Mouse (Mus musculus) brain, adult 2 months (tissue): ENCODE measurements around the gene Scaf1.

Experiments
- DNase-seq: peaks from one replicate; pipeline ENCODE4 v3.0.0; 2011; ENCODE audit warnings: low read depth, low spot score

Gene Scaf1

DNA sequence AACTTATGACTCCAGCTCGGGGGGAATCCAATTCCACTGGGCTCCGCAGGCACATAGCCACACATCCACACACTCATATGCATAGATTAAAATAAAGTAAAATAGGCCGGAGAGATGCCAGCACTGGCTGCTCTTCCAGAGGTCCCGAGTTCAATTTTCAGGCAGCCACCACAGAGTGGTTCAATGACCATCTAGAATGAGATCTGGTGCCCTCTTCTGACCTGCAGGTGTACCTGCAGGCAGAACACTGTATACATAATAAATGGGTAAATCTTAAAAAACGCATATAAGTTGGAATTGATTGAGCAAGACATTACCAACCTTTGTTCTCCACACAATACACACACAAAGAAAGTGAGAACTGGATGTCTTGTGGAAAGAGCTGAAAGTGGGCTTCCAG lies 60.5 kb downstream of the Scaf1 start:
- DNase-seq = peak; percentile 61

DNA sequence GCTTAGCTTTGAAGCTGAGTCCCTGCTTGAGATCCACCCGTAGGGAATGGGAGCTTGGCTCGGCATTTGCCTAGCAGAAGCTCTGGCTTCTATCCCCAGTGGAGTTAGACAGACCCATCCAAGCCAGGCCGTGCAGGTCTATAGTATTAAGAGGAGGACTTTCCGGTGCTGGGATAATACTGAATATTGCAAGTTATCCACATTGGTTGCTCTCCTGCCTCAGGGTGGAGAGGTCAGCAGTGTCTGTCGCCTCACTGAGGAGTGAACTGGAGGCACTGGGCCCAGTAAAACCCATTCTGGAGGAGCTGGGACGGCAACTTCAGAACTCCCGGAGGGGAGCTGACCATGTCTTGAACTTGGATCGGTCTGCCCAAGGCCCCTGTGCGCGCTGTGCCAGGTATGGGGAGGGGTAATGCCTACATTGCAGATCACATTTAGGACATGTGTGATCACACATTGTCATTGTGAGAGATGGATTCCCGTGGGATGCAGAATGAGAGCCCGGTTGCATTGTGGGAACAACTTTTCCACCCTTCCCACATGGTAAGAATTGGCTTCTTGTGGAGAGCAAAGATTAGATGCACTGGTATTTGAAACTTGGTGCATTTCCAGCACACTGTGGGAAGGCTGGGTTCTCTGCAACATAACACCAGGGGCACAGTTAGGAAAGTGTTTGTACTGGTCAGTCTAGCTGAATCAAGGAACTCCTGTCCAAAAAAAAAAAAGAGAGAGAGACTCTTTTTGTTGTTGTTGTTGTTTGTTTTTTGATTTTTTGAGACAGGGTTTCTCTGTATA lies 61.9 kb downstream of the Scaf1 start:
- DNase-seq = peak; percentile 48

DNA sequence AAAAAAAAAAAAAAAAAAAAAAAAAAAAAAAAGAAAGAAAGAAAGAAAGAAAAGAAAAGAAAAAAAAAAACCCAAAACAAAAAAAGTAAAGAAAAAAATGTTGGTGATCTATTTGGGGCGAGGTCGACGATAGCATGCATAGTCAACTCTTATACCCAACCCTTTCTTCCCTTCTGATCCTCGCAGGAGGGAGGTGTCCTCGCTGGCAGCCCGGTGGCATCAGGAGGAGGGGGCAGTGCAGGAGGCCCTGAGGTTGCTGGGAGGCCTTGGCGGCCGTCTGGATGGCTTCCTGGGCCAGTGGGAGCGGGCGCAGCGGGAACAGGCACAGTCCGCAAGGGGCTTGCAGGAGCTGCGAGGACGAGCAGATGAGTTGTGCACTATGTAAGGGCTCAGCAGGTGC lies 62.6 kb downstream of the Scaf1 start:
- DNase-seq = no peak
